Mouse (Mus musculus): ENCODE measurements around the gene Cald1.

DNA sequence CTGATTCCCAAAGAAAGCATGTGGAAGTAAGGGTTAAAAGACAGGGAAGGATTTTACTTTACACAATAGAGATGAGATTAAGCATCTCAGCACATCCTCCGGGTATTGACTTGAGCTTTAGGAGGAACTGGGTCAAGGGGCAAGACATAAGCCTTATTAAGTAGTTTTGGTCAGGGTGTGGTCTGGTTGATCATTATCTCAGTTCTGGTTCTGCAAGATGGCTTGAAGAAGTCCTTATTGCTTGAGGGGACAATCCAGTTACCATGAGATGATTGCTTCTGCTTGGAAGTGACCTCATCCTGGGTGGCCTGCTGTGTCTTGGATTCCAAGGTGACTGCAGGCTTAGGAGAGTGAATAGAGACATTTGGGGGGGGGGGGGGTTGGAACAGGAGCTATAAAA, 21.9 kb downstream of the Cald1 start:
- TF ChIP-seq CTCF (IDR thresholded peaks at IDR 0.05; ENCODE audit: borderline replicate concordance, control insufficient read depth, extremely low read depth, insufficient read depth, low read length, poor library complexity) (no peak), POLR2A (IDR thresholded peaks at IDR 0.05; ENCODE audit: control insufficient read depth, extremely low read depth, insufficient read depth, low read length, poor library complexity) (no peak)
